Mouse (Mus musculus) liver, postnatal 0 days (tissue): ENCODE measurements around the gene Chd6.

Experiments
- CTCF ChIP-seq: sonication (generic); IDR thresholded peaks from 2 replicates; pipeline ENCODE4 v1.5.1; 2016; ENCODE audit warnings: antibody characterized with exemption, low read depth
- EP300 ChIP-seq: IDR thresholded peaks from 2 replicates; pipeline ENCODE4 v1.6.1; 2016; ENCODE audit warnings: antibody characterized with exemption, low read depth, mild to moderate bottlenecking

- no peak for TF ChIP-seq EP300
- TF ChIP-seq CTCF: no peak
Measured at GRCm38 (mm10) chr2:161076262-161076661, 32.6 kb downstream of the Chd6 start.
